Mouse (Mus musculus): ENCODE data around the gene Gas2.

- TF ChIP-seq CTCF (conservative IDR thresholded peaks at IDR 0.05; ENCODE audit: low read length) (no peak), POU5F1 (IDR thresholded peaks at IDR 0.05; ENCODE audit: borderline replicate concordance, low read length) (no peak), NANOG (IDR thresholded peaks at IDR 0.05; ENCODE audit: borderline replicate concordance, low read length) (no peak)
Observed at GRCm38 (mm10) chr7:52015628-52016027, 153.8 kb downstream of the Gas2 start, which contains the start of gene 1700015G11Rik.

All from E14TG2a.4 (cell line).